Mouse (Mus musculus): ENCODE measurements around the gene Sergef. TPM values are rescaled to one million over a fixed set of nuclear protein-coding genes. Genes with fewer than 3 reads are reported as not detected.

The Sergef gene
- total RNA-seq, 2 experiments from 2014 or later = 47.3 to 54.1 TPM

DNA sequence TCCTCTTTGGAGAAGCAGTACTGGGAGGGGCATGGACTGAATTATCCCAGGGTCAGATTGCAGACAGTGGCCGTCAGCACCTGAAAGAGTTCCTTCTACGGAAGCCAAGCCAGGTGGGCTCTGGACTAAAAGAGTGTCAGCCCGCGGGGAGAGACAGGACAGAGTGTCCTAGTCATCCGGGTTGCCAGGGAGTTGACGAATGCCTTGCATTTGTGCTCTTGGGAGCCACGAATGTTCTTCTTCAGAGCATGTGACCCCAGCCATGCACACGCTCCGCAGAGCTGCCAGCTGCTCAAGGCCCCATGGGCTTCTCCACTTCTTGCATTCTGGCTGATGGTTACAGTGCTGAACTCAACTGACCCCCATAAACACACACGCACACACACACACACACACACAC is 156.6 kb downstream of the Sergef start:
- no peak overlapping the region for H3K27ac ChIP-seq
- no peak overlapping the region for H3K4me3 ChIP-seq
- no peak for TF ChIP-seq CTCF (conservative IDR thresholded peaks at IDR 0.05)
- DNase-seq (ENCODE audit: low spot score in 2 of 2) = no peak

DNA sequence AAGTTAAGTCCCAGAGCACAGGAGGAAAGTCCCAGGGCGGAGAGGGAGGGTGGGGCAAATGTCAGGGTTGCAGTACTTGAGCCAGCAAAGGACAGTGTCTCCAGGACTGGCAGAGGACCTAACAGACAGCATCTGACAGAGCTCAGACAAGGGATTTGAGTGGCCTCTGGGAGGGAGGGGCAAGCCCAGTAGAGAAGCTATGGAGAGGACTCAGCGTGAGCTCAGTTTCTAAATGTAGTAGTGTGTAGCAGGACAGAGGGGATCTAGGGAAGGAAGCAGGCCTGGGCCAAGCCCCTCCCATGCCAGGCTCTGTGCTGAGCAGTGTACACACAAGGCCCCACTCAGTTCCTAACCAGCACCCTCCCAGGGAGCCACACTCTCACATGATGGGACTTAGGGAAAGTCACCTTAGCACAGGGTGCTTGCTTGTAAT is 157.5 kb downstream of the Sergef start:
- no peak overlapping the region for H3K27ac ChIP-seq
- TF ChIP-seq CTCF (conservative IDR thresholded peaks at IDR 0.05) = no peak

DNA sequence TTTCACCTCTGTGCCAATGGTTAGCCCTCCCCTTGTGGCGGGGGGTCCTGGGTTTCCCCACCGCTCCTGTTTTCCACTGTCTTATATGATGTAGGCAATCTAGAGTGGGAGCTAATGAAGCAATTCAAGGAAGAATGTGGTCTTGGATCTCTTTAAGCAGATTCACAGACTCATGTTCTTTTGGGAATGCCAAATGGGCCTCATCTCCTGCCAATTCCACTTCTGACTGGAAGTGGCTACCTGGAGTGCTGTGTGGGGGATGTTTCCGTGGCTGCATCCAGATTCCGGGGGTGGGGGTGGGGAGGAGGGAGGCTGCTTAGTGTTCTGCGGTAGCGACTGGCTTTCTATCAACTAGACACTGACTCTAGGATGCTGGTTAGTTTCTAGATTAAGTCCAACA is 159.8 kb downstream of the Sergef start:
- DNase-seq (ENCODE audit: low spot score in 2 of 2) = peak; percentile 23 to 41
- Histone ChIP-seq H3K27ac (no peak overlapping the region), H3K4me3 (no peak overlapping the region)
- TF ChIP-seq CTCF (conservative IDR thresholded peaks at IDR 0.05) = no peak

More for the DNA sequence above, 157.5 kb downstream of the Sergef start:
- DNase-seq (ENCODE audit: low spot score in 2 of 2) = no peak
- H3K4me3 ChIP-seq = no peak overlapping the region

DNA sequence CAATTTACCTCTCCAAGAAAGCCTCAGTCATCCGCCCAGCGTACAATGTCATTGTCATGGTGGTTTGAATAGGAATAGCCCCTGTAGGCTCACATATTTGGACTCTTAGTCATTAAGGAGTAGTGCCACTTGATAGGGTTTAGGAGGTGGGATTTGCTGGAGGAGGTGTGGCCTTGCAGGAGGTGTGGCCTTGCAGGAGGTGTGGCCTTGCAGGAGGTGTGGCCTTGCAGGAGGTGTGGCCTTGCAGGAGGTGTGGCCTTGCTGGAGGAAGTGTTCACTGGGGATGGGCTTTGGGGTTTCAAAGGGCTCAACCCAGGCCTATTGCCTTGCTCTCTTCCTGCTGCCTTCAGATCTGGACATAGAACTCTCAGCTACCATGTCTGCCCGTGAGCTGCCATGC is 162.2 kb downstream of the Sergef start:
- TF ChIP-seq CTCF (conservative IDR thresholded peaks at IDR 0.05) = no peak
- Histone ChIP-seq H3K4me3 (no peak overlapping the region), H3K27ac (no peak overlapping the region)
- DNase-seq (ENCODE audit: low spot score in 2 of 2) = no peak

DNA sequence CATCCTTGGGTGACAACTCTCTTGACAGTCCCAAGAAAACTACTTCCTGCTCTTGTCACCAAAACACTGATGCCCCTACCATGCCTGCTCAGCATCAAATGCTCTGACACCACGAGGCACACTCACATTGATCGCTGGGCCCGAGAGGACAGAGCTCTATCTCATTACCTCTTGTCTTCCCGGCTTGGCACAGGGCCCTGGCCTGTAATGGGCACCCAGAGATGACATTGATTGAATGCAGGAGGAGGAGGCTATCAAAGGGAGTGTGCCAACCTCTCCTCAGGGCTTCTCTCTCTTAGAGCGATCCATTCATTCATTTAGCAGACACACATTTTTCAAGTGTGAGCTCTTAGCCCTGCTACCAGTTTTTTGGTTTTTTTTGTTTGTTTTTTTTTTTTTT is 164.1 kb downstream of the Sergef start:
- no peak for DNase-seq (ENCODE audit: low spot score in 2 of 2)
- Histone ChIP-seq H3K4me3 (no peak overlapping the region), H3K27ac (no peak overlapping the region)
- no peak for TF ChIP-seq CTCF (conservative IDR thresholded peaks at IDR 0.05)

DNA sequence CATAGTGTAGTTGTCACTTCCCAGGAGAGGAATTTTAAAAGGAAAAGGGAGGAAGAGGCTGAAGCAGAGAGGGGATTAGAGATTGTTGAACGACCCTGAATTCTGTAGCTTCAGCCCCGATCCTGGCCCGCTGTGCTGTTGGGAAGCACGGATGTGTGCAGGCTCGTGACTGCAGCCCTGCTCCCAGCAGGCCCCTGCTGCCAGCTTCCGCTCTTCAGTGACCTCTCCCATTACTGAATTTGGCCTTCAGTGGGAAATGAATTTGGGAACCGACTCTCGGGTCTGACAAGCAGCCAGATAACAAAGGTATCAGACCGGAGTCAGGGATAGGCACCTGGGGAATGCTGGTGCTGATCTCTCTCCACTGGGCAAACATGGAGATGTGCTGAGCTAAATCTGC is 166.5 kb downstream of the Sergef start:
- no peak overlapping the region for H3K4me3 ChIP-seq
- no peak for DNase-seq (ENCODE audit: low spot score in 2 of 2)
- no peak overlapping the region for H3K27ac ChIP-seq
- no peak for TF ChIP-seq CTCF (conservative IDR thresholded peaks at IDR 0.05)

DNA sequence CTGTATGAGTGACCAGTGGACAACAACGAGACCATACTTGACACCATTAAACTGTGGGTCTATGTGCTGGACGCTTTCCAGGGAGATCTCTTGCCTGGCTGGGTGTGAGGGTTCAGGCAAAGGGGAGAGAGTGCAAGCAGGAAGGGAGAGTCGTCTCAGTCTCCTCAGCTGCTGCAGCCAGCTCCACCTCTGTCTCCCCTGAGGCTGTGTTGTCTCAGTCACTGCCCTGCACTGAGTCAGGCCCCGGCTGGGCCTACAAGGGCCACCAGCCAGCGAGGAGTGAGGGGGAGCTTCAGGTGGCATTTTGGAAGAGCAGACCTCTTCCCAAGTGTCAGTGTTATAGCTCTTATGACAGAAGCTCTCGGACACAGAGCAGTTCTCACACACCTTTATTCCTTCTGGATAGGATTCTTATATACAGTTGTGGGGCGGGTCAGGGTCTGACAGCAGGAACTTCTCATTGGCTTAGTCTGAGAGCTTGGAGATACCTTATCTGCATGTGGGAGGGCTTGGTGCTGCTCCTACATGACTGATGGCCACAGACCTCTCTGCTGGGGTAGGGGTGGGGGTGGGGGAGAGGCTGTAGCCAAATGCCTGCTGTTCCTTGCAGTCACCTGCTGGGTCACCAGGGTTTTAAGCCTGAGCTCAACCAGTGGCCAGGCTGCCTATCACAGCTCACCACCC is 168.4 kb downstream of the Sergef start:
- Histone ChIP-seq H3K27ac (no peak overlapping the region), H3K4me3 (no peak overlapping the region)
- DNase-seq (ENCODE audit: low spot score in 2 of 2) = no peak
- TF ChIP-seq CTCF (conservative IDR thresholded peaks at IDR 0.05) = no peak

DNA sequence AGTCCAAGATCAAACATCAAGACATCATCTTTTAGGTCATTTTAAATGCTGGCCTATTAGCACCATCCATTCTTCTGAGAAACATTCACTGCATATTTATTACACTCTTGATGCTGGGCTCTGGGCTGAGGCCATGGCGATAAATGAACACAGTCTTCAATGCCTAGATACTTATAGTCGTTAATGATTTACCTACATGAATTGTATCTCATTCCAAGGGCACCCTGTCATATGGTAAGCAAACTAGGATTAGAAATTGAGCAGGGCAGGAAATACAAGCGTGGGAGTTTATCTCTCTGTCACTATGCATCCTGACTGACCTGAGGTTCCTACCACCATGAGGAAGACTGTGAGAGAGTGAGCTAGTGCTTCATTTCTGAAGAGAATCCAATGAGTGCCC is 170.1 kb downstream of the Sergef start:
- no peak overlapping the region for H3K4me3 ChIP-seq
- no peak overlapping the region for H3K27ac ChIP-seq
- TF ChIP-seq CTCF (conservative IDR thresholded peaks at IDR 0.05) = no peak
- no peak for DNase-seq (ENCODE audit: low spot score in 2 of 2)

DNA sequence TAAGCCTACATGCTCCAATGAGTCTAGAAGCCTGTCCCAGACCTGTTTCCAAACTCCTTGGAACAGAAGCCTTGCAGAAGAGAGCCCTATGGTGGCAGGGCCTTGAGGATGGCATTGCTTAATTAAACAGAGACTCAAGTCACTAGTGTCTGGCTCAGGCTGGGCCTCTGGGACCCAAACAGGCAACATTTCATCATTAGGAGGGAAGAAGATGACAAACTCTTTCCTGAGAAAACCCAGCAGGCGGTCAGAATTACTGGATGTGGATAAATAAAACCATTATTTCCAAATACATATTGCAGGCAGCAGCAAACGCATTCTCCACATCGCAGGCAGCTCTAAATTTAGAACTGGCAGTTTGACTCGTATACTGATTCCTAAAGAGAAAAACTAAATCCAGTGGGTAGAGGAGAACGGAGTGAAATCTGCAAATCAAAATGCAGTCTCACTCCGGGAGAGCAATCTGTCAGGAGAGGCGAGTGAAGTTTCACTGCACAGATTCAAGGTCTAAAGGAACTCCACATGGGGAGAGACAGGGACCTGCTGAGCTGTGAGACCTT is 173.1 kb downstream of the Sergef start:
- TF ChIP-seq CTCF (conservative IDR thresholded peaks at IDR 0.05) = no peak
- H3K4me3 ChIP-seq = no peak overlapping the region
- H3K27ac ChIP-seq = peak overlapping the region; percentile 61
- DNase-seq (ENCODE audit: low spot score in 2 of 2) = peak in 1 of 2 experiments; percentile 33

DNA sequence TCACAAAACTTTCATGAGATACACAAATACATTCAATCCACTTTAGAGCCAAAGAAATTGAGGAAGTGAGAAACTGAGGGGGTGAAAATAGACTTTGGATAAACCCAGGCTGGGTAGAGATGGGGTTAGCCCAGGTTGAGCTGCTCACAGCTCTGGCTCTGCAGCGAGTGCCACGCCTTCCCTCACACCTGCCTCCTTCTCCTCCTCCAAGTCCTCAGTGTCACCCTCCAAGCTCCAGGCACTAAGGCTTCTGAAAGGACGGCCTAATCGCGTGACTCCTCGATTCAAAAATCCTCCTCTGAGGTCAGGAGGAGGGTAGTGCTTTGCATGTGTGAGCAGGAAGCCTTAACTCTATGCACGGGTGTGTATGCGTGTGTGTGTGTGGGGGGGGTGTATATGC is 176.5 kb downstream of the Sergef start:
- TF ChIP-seq CTCF (conservative IDR thresholded peaks at IDR 0.05) = no peak
- no peak overlapping the region for H3K27ac ChIP-seq
- no peak overlapping the region for H3K4me3 ChIP-seq
- no peak for DNase-seq (ENCODE audit: low spot score in 2 of 2)

DNA sequence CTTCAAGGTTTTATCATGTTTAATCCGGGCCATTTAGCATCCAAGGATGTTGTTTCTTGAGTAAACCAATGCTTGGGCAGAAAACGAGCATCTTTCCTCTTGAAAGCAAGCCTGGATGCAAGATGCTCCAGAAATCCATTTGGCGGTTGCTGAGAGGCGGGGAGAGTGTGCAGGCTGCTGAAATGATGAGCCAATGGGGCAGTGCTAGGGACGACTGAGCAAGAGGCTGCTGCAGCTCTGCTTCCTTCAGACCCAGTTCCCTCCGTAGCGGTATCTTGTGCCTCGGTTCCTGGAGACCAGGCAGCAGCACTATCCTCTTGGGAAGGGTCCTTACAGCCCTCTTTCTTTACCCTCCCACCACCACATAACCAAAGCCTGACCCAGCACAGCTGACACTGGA is 177.3 kb downstream of the Sergef start:
- Histone ChIP-seq H3K27ac (no peak overlapping the region), H3K4me3 (no peak overlapping the region)
- DNase-seq (ENCODE audit: low spot score in 2 of 2) = no peak
- no peak for TF ChIP-seq CTCF (conservative IDR thresholded peaks at IDR 0.05)

DNA sequence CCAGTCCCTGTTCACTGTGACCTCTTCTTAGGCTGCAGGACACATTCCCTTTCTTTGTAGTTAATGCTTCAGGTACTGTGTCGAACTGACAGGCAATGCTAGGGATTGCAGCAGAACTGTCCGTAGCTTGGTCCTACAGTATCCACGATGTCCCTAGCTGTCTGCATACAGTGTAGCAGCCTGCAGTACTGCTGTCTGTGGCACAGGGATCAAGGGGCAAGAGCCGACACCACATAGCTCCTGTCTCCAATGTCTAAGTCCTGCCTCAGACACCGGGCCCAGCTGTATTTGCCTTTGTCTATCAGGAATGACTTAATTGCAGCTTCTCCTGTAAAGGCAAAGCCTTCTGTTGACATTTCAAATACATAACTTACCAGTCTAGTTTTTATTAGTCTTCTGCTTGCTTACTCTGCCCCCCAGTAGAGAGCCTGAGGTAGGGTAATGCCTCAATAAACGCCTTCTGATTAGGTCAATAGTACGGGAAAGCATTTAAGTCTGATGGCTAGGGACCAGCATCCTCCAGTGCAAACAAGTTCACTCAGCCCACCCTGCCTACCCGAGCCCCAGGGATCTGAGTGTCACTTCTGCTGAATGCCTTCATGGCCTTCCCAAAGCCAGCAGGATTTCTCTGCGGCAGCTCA is 179.9 kb downstream of the Sergef start:
- H3K4me3 ChIP-seq = no peak overlapping the region
- no peak for TF ChIP-seq CTCF (conservative IDR thresholded peaks at IDR 0.05)
- peak overlapping the region; percentile 49; the same call in 1 of the 2 replicates for H3K27ac ChIP-seq

DNA sequence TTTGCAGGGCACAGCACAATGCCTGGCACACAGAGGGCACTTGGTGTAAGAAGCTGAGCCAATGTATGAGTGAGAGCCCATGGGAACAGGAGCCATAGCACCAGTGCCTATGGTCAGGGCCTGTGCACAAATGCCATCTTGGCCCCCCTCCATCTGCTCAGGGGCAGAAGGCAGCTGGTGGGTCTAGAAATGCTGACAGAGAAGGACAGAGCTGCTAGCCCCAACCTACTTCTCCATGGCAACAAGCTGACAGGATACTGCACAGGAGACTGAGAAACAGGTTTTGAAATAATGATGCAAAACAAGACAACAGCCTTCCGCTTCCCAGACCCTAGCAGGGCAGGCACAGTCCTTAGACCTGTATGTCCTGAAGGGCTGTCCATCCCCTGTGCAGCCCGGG is 180.4 kb downstream of the Sergef start:
- Histone ChIP-seq H3K27ac (peak overlapping the region; percentile 49; the same call in 1 of the 2 replicates), H3K4me3 (no peak overlapping the region)
- no peak for TF ChIP-seq CTCF (conservative IDR thresholded peaks at IDR 0.05)
- no peak for DNase-seq (ENCODE audit: low spot score in 2 of 2)

More for the DNA sequence above, 179.9 kb downstream of the Sergef start:
- DNase-seq (ENCODE audit: low spot score in 2 of 2) = no peak

DNA sequence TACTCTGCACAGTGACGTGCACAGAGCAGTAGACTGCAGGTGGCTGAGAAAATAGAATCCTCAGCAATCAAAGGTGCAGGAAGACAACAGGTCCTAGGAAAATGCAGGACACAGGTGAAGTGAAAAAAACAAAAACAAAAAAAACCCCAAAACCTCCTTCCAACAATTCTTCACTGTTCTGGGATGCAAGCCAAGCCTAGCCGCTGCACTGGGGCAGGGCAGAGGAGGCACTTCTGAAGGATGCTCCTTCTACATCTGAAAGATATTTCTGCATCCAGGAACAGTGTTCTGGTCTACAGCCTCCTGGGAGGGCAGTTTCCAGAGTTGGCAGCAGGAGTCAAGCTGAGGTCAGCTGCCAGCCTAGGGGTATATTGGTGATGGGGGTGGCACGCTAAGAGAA is 181.7 kb downstream of the Sergef start:
- TF ChIP-seq CTCF (conservative IDR thresholded peaks at IDR 0.05) = no peak
- no peak overlapping the region for H3K4me3 ChIP-seq
- H3K27ac ChIP-seq = no peak overlapping the region
- DNase-seq (ENCODE audit: low spot score in 2 of 2) = no peak

All from layer of hippocampus, adult 2 months (tissue).